ENCODE assay signal across 18 mouse cellular contexts in the genomic region with DNA sequence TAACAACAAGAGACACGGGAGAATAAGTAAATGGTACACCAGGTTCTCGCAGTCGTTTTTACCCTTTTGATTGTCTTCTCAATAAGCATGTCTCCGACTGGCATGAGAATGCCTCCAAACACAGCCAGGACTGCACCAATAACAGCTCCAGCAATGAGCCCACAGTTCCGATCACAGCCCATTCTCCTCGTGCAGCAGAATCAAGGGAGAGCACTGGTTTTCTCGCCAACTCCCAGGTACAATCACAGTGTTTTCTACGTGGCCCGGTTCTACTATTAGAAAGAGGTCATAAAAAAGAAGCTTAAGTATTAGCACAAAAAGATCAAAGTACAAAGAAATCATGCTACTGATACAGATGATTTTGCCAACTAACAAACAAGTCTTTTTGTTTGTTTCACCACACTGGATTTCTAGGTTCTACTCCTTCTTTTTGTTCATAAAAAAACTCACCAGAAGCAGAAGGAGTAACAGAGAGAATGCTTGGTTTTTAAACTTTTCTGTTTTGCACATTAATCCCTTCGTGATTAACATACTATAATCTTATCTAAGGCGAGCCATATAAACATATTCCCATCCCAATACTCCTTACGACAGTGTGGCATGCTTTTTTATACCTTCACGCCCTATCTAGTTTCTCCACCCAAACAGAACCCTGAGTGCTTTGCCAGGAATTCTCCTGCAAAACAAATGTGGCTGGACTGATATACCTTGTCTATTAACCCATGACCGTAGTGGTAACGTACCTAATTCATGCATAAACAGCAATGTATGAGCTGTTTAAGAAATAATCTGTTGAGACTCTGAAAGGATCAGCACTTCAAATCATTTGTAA. TPM values are rescaled to one million over a fixed set of nuclear protein-coding genes. Genes with fewer than 3 reads are reported as not detected.
A peak's percentile ranks its signal among the peaks of the same experiment; 100 is the strongest.
DNase-seq lines count a peak whose midpoint lies in the region; ATAC-seq and TF ChIP-seq lines count a peak whose summit lies in the region.
"Had no signal": no experiment of that assay in that cellular context is flagged by ENCODE, and none has a peak within 500 bp of the region (broad histone marks: within the 10 kb centered on the region; RNA-seq: fewer than 3 reads in every experiment).

No protein-coding gene starts in this region.

- no peak for TF ChIP-seq EP300 in heart, adult 2 months (IDR thresholded peaks at IDR 0.05; ENCODE audit: insufficient read depth, low read depth, low read length)

- H3K36me3 ChIP-seq in heart, adult 2 months (ENCODE audit: control insufficient read depth, insufficient read depth, low read length), result peaks cover 59% of the 10 kb centered on the region
- H3K36me3 ChIP-seq in hindbrain, embryonic 12.5 days, result no peaks in the 10 kb centered on the region
- H3K36me3 ChIP-seq in forebrain, embryonic 11.5 days (ENCODE audit: control insufficient read depth, insufficient read depth, low read length), result no peaks in the 10 kb centered on the region
- H3K36me3 ChIP-seq: hindbrain, embryonic 15.5 days; limb, embryonic 10.5 days; lung, embryonic 15.5 days; neural tube, embryonic 15.5 days had no signal

- no peak for DNase-seq in heart, adult 2 months
- no peak for DNase-seq in heart, adult 18-20 months
- peak; percentile 59 for DNase-seq in c-Kit-positive CD71-positive TER-119-negative erythroid progenitor cells, embryonic 14.5 days (ENCODE audit: low read depth)
- peak; percentile 18 for DNase-seq in liver
- no peak for DNase-seq in forebrain, embryonic 11.5 days (ENCODE audit: low spot score)
- DNase-seq: cerebellum, adult 9-11 months; kidney, adult 8-10 months; layer of hippocampus, postnatal 36 days; retina, postnatal 1 day had no signal

- peak; percentile 47 for ATAC-seq in megakaryocyte, adult 5-6 weeks (ENCODE audit: poor library complexity, severe bottlenecking)
- ATAC-seq in hindbrain, embryonic 12.5 days (ENCODE audit: low FRiP score), result no peak
- ATAC-seq in activated CD4-positive, CD25-positive, alpha-beta regulatory T cell, adult 4 months, result no peak
- ATAC-seq in forebrain, embryonic 11.5 days (replicated peaks; ENCODE audit: low FRiP score), result no peak

- H3K79me2 ChIP-seq in heart, adult 2 months (replicated peaks; ENCODE audit: control insufficient read depth, insufficient read depth, low read length), result peaks cover 4% of the 10 kb centered on the region; the same call in 1 of the 2 replicates

- H3K9me3 ChIP-seq in hindbrain, embryonic 12.5 days (replicated peaks), result no peaks in the 10 kb centered on the region
- H3K9me3 ChIP-seq in forebrain, embryonic 11.5 days (ENCODE audit: control insufficient read depth, low read length), result no peaks in the 10 kb centered on the region
- H3K9me3 ChIP-seq: hindbrain, embryonic 15.5 days; limb, embryonic 10.5 days; lung, embryonic 15.5 days; neural tube, embryonic 15.5 days had no signal

- peak overlapping the region; percentile 59 for H3K9ac ChIP-seq in heart, adult 2 months (ENCODE audit: low read depth, low read length)
- no peak overlapping the region for H3K9ac ChIP-seq in hindbrain, embryonic 12.5 days
- no peak overlapping the region for H3K9ac ChIP-seq in forebrain, embryonic 11.5 days (ENCODE audit: low read length)
- H3K9ac ChIP-seq: hindbrain, embryonic 15.5 days; lung, embryonic 15.5 days; neural tube, embryonic 15.5 days had no signal

- H3K4me2 ChIP-seq in hindbrain, embryonic 12.5 days (replicated peaks), result no peak overlapping the region
- H3K4me2 ChIP-seq in forebrain, embryonic 11.5 days (ENCODE audit: low read depth, low read length, severe bottlenecking), result no peak overlapping the region
- H3K4me2 ChIP-seq: hindbrain, embryonic 15.5 days; lung, embryonic 15.5 days; neural tube, embryonic 15.5 days had no signal

- H3K4me3 ChIP-seq in heart, adult 2 months, result peak overlapping the region; percentile 45
- no peak overlapping the region for H3K4me3 ChIP-seq in hindbrain, embryonic 12.5 days
- H3K4me3 ChIP-seq in forebrain, embryonic 11.5 days (ENCODE audit: low read depth, low read length), result no peak overlapping the region
- H3K4me3 ChIP-seq: hindbrain, embryonic 15.5 days; limb, embryonic 10.5 days; lung, embryonic 15.5 days; neural tube, embryonic 15.5 days had no signal

- peak overlapping the region; percentile 90 for H3K27ac ChIP-seq in heart, adult 2 months
- no peak overlapping the region for H3K27ac ChIP-seq in hindbrain, embryonic 12.5 days
- H3K27ac ChIP-seq in forebrain, embryonic 11.5 days (ENCODE audit: low read depth, low read length), result no peak overlapping the region
- H3K27ac ChIP-seq: hindbrain, embryonic 15.5 days; limb, embryonic 10.5 days; neural tube, embryonic 15.5 days had no signal

- peaks cover 4% of the 10 kb centered on the region for H3K4me1 ChIP-seq in heart, adult 2 months (ENCODE audit: control insufficient read depth, insufficient read depth, low read length)
- H3K4me1 ChIP-seq in hindbrain, embryonic 12.5 days, result no peaks in the 10 kb centered on the region
- H3K4me1 ChIP-seq in forebrain, embryonic 11.5 days (replicated peaks; ENCODE audit: control insufficient read depth, insufficient read depth, low read length), result no peaks in the 10 kb centered on the region
- H3K4me1 ChIP-seq: hindbrain, embryonic 15.5 days; limb, embryonic 10.5 days; neural tube, embryonic 15.5 days had no signal

- TF ChIP-seq POLR2A in heart, adult 2 months (IDR thresholded peaks at IDR 0.05; ENCODE audit: insufficient read depth, low read depth, low read length), result no peak

- 30% methylated on average over 15 of the region's 15 CpGs for WGBS in heart, adult 2 months
- 81% methylated on average over 15 of the region's 15 CpGs for WGBS in hindbrain, embryonic 12.5 days
- WGBS in forebrain, embryonic 11.5 days, result 84% methylated on average over 15 of the region's 15 CpGs

- intact Hi-C loops in heart, adult 2 months (cut with DNase I), result no loop called here

- TF ChIP-seq CTCF in heart, adult 2 months (IDR thresholded peaks at IDR 0.05), result no peak

- no peaks in the 10 kb centered on the region for H3K27me3 ChIP-seq in heart, adult 2 months (ENCODE audit: control insufficient read depth, insufficient read depth, low read length)
- H3K27me3 ChIP-seq in hindbrain, embryonic 12.5 days, result no peaks in the 10 kb centered on the region
- no peaks in the 10 kb centered on the region for H3K27me3 ChIP-seq in forebrain, embryonic 11.5 days (ENCODE audit: control insufficient read depth, insufficient read depth, low read length)
- H3K27me3 ChIP-seq: CH12.LX; hindbrain, embryonic 15.5 days; lung, embryonic 15.5 days; neural tube, embryonic 15.5 days had no signal

RNA-seq across cellular contexts. Expression of gene Cd36, which starts 59.7 kb away (rescaled TPM):
- 1,000 to 10,000 TPM; 1,665 to 1,999 TPM for total RNA-seq in heart, adult 2 months (2021)
- 341 and 831 TPM in 2 replicates for polyA plus RNA-seq in heart, adult 2 months (2012; rRNA removed)
- 1,000 to 10,000 TPM; 1,692 to 1,930 TPM for total RNA-seq in heart, adult 18-20 months (2021)
- 5.0 and 11.1 TPM in 2 replicates for total RNA-seq in megakaryocyte, adult 5-6 weeks (2015)
- total RNA-seq in megakaryocyte, adult 5-6 weeks (2017), result 4.3 and 6.0 TPM in 2 replicates
- 4.4 and 4.8 TPM in 2 replicates for polyA plus RNA-seq in hindbrain, embryonic 12.5 days (2016; fragmentation: Nextera tagmentation; extraction: Ambion mirVana)
- polyA plus RNA-seq in activated CD4-positive, CD25-positive, alpha-beta regulatory T cell, adult 4 months (2017; shearing (Covaris generic)), result under 1 TPM in 1 of 2 experiments, not detected in 1; 0.20 TPM
- polyA plus RNA-seq in forebrain, embryonic 11.5 days (2014; fragmentation: Nextera tagmentation; extraction: Ambion mirVana), result 0.87 and 0.96 TPM in 2 replicates
- total RNA-seq: granulocyte monocyte progenitor cell, adult 5-6 weeks had no signal

Comparison
In these comparisons a context has a peak if more than half of its experiments do, and no peak if none do; other contexts are left out.
1. DNase-seq: peak in c-Kit-positive CD71-positive TER-119-negative erythroid progenitor cells, embryonic 14.5 days (single experiment) and liver (single experiment); none in heart, adult 2 months (0 of 2), heart, adult 18-20 months (0 of 2) and forebrain, embryonic 11.5 days (single experiment).
2. RNA of gene Cd36, which starts 59.7 kb away (polyA plus RNA-seq): 341 to 831 TPM in heart, adult 2 months; 4.4 to 4.8 TPM in hindbrain, embryonic 12.5 days, 0.87 to 0.96 TPM in forebrain, embryonic 11.5 days and 0.20 TPM in activated CD4-positive, CD25-positive, alpha-beta regulatory T cell, adult 4 months; every median in the first group is over 10 times any median in the second.